Mouse (Mus musculus): ENCODE data around the gene Pidd1. TPM values are rescaled to one million over a fixed set of nuclear protein-coding genes. Genes with fewer than 3 reads are reported as not detected.

The Pidd1 gene
- total RNA-seq (2017), result 8.3 and 14.3 TPM in 2 replicates

DNA sequence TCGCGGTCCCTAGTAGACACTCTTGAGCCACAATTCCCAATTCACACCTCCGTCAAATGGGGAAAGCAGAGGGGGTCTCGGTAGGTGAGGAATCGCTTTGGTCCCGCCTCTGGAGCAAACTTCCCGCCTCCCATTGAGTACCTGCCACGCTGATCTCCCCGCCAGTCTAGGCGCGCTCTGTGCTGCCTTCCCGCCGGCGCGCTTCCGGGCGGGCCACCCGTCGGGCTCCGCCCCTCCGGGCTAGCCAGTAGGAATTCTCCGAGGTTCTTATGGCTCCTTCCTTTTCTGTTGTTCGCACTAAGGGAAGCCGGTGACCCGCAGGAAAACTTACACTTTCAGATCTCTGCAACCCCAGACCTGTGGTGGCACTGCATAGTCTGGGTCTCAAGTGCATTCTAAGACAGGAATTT, at the start of gene Pidd1:
Gene Pidd1 (minus strand): TSS at position 198 of the 410 bp plus-strand sequence.
- ATAC-seq (replicated peaks; ENCODE audit: low read depth, poor library complexity, severe bottlenecking), result peak; percentile 48

DNA sequence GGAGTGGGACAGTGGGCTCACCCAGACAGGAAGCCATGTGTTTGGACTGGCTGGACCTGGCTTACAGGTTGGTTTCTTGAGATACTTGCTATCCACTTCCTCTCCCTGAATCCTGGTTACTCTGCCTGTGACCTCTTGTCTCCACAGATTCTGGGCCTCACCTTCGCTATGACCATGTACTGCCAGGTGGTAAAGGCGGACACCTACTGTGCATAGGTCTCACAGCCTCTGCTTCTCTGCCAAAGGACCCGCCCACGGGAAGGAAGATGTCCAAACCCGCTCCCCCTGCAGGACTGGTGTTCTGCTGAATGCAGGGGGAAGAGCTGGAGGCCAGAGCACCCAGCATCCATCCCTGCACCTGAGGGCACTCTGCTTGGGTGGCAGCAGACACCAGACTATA, 48.9 kb upstream of the Pidd1 start:
- ATAC-seq (replicated peaks; ENCODE audit: low read depth, poor library complexity, severe bottlenecking), result no peak

- peak; percentile 63 for ATAC-seq (replicated peaks; ENCODE audit: low read depth, poor library complexity, severe bottlenecking)
These were observed 47.3 kb upstream of the Pidd1 start for GRCm38 (mm10) chr7:141491151-141491550.

DNA sequence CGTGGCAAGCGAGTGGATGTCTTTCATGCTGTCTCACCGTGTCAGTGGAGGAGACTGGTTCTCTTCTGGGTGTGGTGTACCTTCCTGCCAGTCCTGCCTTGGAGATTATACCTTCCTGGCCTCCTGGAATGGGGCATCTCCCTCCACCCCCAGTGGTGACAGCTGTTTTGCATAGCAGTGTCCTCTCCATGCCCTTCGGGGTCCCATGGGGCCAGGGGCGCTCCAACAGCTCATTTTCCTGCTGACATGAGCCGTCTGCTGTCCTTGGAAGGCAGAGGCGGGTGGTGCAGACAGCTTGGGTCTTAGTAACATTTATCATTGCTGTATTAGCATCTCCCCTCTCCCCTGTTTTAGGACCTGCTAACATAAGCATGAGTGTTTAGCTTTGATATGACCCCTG, 43.3 kb upstream of the Pidd1 start:
- ATAC-seq (replicated peaks; ENCODE audit: low read depth, poor library complexity, severe bottlenecking), result no peak

DNA sequence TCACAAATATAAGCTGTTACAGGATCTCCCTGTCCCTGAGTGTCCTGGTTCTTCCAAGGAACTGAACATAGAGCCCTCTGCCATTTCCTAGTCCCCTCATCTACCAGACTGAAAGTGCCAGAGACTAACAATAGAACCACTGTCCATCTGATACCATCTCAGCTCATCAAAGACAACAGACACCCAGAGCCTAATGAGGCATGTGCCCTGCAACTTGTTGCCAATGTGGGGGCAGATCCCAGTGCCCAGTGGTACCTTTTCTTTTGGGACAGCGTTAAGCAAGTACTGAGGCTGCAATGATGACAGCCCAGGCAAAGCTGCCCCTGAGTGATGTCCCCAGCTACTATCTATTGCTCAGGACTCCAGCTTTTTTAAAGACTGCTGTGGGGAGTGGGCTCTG, 42.4 kb upstream of the Pidd1 start:
- no peak for ATAC-seq (replicated peaks; ENCODE audit: low read depth, poor library complexity, severe bottlenecking)

- no peak for ATAC-seq (replicated peaks; ENCODE audit: low read depth, poor library complexity, severe bottlenecking)
These were observed 41.8 kb upstream of the Pidd1 start for GRCm38 (mm10) chr7:141485606-141486005.

GRCm38 (mm10) chr7:141485186-141485585, 41.4 kb upstream of the Pidd1 start:
- ATAC-seq (replicated peaks; ENCODE audit: low read depth, poor library complexity, severe bottlenecking), result no peak

DNA sequence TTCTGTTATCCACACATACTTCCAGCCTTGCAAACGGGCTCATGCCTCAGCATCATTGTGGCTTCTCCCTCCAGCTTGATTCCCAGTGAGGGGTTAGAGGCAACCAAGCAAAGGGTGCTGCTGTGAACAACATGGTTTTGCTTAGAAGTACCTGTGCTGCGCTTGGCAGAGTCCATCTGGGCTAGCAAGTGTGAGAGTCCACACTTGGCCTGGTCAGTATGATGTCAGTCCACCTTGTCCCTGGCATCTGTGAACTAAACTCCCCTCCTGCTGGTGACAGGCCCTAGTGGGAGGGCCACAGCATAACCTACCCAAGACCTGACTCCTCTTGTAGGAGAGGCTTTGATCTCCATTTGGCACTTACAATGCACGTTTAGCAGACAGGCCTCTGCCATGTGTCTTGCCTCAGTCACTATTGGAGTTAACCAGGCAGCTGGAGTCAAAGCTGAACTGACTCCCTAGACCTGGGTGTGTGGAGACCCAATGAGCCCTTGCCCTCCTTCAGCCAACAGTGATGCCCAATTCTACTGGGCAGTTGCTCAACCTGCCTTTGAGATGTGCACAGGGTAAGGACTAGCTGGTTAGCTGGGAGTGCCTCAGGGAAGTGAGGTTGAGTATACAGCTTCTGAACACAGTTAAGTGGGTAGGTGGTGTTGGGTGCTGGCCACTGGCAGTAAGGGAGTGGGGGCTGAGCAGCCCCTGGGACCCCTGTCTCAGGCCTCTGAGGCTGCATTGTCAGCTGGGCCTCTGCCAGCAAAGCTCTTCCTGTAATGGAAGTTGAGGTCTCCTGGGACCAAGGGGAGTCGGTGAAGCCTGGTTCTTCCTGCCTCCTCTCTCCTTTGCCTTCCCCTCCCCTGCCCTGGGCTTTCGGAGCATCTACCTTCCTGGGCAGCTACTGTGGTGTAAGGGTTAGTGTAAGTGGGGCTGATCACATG, 40.6 kb upstream of the Pidd1 start:
- ATAC-seq (replicated peaks; ENCODE audit: low read depth, poor library complexity, severe bottlenecking), result no peak

GRCm38 (mm10) chr7:141483114-141483653, 39.4 kb upstream of the Pidd1 start:
- no peak for ATAC-seq (replicated peaks; ENCODE audit: low read depth, poor library complexity, severe bottlenecking)

DNA sequence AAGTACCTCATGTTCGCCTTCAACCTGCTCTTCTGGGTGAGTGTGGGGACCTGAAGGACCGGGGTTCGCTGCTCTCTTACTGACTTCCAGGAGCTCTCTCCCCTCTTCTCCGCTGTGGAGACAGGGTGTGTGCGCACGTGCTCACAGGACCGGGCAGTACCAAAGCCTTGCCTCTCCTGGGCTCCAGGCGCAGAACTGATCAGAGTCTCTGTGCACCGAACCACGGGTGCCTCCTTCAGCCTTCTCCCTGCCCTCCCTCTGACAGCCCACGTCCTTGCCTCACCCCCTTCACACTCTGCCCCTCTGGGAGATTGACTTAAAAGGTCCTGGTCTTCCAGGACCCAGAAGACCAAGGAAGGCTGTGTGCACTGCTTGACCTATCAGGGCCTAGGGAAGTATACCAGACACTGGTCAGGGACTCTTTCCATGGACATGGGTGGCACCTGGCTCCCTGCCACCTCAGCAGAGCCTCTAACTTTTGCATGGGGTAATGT, 38.8 kb upstream of the Pidd1 start:
- no peak for ATAC-seq (replicated peaks; ENCODE audit: low read depth, poor library complexity, severe bottlenecking)

DNA sequence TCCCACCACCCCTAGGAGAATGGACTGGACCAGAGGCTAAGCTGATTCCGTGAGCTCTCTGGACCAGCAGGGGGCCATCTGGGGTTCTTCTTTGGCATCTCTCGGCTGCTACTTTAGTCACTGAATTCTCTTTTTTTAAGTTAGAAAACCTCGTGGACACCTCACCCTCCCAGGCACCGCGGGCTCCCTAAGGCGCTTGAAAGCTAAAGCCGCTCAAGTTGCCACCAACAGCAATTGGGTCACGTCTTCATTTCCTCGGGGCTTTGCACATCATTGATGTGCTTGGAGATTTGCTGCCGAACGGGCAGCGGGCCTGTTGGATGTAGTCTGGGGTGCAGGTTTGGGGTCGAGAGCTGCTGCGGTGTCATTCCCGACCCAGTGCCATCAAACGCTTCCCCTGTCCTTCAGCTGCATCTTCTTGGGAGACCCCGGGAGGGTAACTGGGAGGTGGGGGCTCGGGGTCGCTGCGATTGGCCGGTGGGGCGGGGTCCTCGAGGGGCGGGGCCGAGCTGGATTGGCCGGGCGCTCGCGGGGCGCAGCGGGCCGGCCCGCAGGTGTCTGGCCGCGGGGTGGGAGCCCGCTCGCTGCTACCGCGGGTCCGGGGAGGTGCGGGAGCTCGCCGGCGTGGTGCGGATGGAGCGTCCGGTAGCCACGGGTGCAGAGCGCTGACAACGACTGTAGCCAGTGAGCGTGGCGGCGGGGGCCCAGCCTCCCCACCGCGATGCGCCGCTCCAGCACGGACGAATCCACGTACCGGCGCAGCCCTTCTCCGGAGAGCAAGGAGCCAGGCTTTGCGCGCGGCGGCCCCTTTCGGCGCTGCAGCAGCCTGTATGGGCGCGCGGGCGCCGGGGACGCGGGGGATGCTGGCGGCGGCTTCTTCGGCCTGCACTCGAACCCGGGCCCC, 37.9 kb upstream of the Pidd1 start:
- ATAC-seq (replicated peaks; ENCODE audit: low read depth, poor library complexity, severe bottlenecking), result peak; percentile 39

- peak; percentile 67 for ATAC-seq (replicated peaks; ENCODE audit: low read depth, poor library complexity, severe bottlenecking)
These were observed 37.1 kb upstream of the Pidd1 start for GRCm38 (mm10) chr7:141480842-141481497.

DNA sequence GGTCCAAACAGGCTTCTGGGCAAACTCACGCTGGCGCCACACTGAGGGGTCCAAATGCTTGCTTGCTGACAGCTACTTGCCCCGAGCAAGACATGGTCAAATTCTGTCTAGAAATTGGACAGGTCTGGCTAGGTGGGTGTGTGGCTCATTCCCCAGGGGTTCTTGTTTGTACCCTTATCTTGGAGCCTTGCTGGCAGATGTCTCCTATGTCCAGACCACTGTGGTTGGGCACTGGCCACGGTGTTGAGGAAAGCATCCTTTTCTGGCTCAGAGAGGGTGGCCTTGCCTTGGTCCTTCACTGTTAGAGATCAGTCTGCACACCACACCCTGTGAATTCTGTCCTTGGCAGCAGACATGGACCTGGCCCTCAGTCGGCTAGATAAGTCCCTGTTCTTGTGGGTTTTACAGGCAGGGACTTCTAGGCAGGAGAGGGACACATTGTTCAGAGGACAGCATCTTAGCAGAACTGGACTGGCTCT, 34.5 kb upstream of the Pidd1 start:
- no peak for ATAC-seq (replicated peaks; ENCODE audit: low read depth, poor library complexity, severe bottlenecking)

DNA sequence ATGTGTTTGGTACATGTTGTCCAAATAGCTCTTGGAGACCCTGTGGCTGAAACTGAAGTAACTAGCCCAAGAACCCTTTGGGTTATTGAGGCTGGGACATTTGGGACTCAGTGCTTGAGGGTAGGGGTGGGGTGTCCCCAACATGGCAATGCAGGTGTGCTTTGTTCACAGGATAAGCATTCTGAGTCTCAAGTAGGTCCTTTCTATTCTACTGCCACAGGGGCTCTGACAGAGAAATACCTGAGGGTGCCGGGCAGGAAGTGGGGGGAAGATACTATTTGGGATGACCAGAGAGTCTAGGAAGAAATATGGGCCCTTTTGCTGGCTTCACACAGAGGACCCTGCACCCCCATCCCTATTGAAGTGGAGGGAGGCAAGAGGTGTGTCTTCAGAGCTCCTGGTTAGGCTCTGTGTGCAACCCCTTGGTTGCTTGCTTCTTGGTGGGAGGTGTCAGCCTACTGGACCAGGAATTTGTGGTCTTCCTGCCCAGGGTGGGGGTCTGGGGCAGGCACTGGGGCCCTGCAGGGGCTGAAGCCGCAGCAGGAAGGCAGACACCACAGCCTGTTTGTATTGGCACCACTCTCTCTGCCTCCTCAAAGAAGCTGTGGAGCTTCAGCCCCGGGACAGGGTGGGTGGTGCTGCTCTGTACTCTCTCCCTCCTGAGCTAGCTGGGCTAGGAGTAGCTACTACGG, 33.9 kb upstream of the Pidd1 start:
- peak; percentile 13 for ATAC-seq (replicated peaks; ENCODE audit: low read depth, poor library complexity, severe bottlenecking)

- ATAC-seq (replicated peaks; ENCODE audit: low read depth, poor library complexity, severe bottlenecking), result 0 out of 2 replicates have a peak, but pooled peaks have one; percentile 4
These were observed 33.2 kb upstream of the Pidd1 start for GRCm38 (mm10) chr7:141476981-141477370.

GRCm38 (mm10) chr7:141476226-141476980, 32.6 kb upstream of the Pidd1 start:
- peak; percentile 27 for ATAC-seq (replicated peaks; ENCODE audit: low read depth, poor library complexity, severe bottlenecking)

GRCm38 (mm10) chr7:141475805-141476158, 32.0 kb upstream of the Pidd1 start:
- ATAC-seq (replicated peaks; ENCODE audit: low read depth, poor library complexity, severe bottlenecking), result no peak

GRCm38 (mm10) chr7:141475011-141475804, 31.4 kb upstream of the Pidd1 start, which contains the start of the genes Polr2l and Tspan4:
Polr2l (minus strand) TSS chr7:141475132.
Tspan4 (plus strand) TSS chr7:141475240.
- ATAC-seq (replicated peaks; ENCODE audit: low read depth, poor library complexity, severe bottlenecking), result peak; percentile 47
